Mouse (Mus musculus): ENCODE measurements around the gene Igsf8. TPM values are rescaled to one million over a fixed set of nuclear protein-coding genes. Genes with fewer than 3 reads are reported as not detected.

The Igsf8 gene
- polyA plus RNA-seq, 1 experiment from 2014 or later: 42.5 TPM

GRCm38 (mm10) chr1:172341386-172341785 lies 79.9 kb downstream of the Igsf8 start:
- Histone ChIP-seq H3K9me3 (ENCODE audit: control insufficient read depth, low read length) (no peaks in the 10 kb centered on the region), H3K36me3 (ENCODE audit: control insufficient read depth, insufficient read depth, low read length) (no peaks in the 10 kb centered on the region), H3K4me3 (ENCODE audit: low read length) (peak overlapping the region; percentile 56), H3K27ac (ENCODE audit: low read length) (no peak overlapping the region), H3K27me3 (ENCODE audit: control insufficient read depth, insufficient read depth, low read depth, low read length) (peaks cover 20% of the 10 kb centered on the region), H3K4me1 (replicated peaks; ENCODE audit: control insufficient read depth, insufficient read depth, low read length) (peaks cover 15% of the 10 kb centered on the region), H3K9ac (ENCODE audit: low read length) (peak overlapping the region; percentile 46), H3K4me2 (ENCODE audit: low read depth, low read length) (peak overlapping the region; percentile 80)
- ATAC-seq (ENCODE audit: low read depth): no peak; the same call in 1 of the 2 replicates
- 9% methylated on average over 10 of the region's 10 CpGs for WGBS

GRCm38 (mm10) chr1:172342729-172343128 lies 81.3 kb downstream of the Igsf8 start:
- Histone ChIP-seq H3K4me2 (ENCODE audit: low read depth, low read length) (no peak overlapping the region), H3K9ac (ENCODE audit: low read length) (no peak overlapping the region), H3K36me3 (ENCODE audit: control insufficient read depth, insufficient read depth, low read length) (no peaks in the 10 kb centered on the region), H3K4me1 (replicated peaks; ENCODE audit: control insufficient read depth, insufficient read depth, low read length) (peaks cover 15% of the 10 kb centered on the region), H3K27me3 (ENCODE audit: control insufficient read depth, insufficient read depth, low read depth, low read length) (peaks cover 20% of the 10 kb centered on the region), H3K4me3 (ENCODE audit: low read length) (no peak overlapping the region), H3K27ac (ENCODE audit: low read length) (no peak overlapping the region), H3K9me3 (ENCODE audit: control insufficient read depth, low read length) (no peaks in the 10 kb centered on the region)
- no peak for ATAC-seq (ENCODE audit: low read depth)
- WGBS: 93% methylated on average over 3 of the region's 3 CpGs

- Histone ChIP-seq H3K27me3 (ENCODE audit: control insufficient read depth, insufficient read depth, low read depth, low read length) (peaks cover 20% of the 10 kb centered on the region), H3K4me2 (ENCODE audit: low read depth, low read length) (no peak overlapping the region), H3K36me3 (ENCODE audit: control insufficient read depth, insufficient read depth, low read length) (no peaks in the 10 kb centered on the region), H3K4me1 (replicated peaks; ENCODE audit: control insufficient read depth, insufficient read depth, low read length) (peaks cover 15% of the 10 kb centered on the region), H3K4me3 (ENCODE audit: low read length) (no peak overlapping the region), H3K9me3 (ENCODE audit: control insufficient read depth, low read length) (no peaks in the 10 kb centered on the region), H3K9ac (ENCODE audit: low read length) (no peak overlapping the region), H3K27ac (ENCODE audit: low read length) (no peak overlapping the region)
- WGBS: 36% methylated on average over 3 of the region's 3 CpGs
- no peak for ATAC-seq (ENCODE audit: low read depth)
Observed at GRCm38 (mm10) chr1:172343914-172344313, 82.5 kb downstream of the Igsf8 start.

GRCm38 (mm10) chr1:172344820-172345219 lies 83.4 kb downstream of the Igsf8 start:
- H3K4me1 ChIP-seq (replicated peaks; ENCODE audit: control insufficient read depth, insufficient read depth, low read length): peaks cover 17% of the 10 kb centered on the region
- no peaks in the 10 kb centered on the region for H3K36me3 ChIP-seq (ENCODE audit: control insufficient read depth, insufficient read depth, low read length)
- no peak overlapping the region for H3K4me3 ChIP-seq (ENCODE audit: low read length)
- ATAC-seq (ENCODE audit: low read depth): peak; percentile 45
- peak overlapping the region; percentile 63 for H3K27ac ChIP-seq (ENCODE audit: low read length)
- H3K27me3 ChIP-seq (ENCODE audit: control insufficient read depth, insufficient read depth, low read depth, low read length): peaks cover 20% of the 10 kb centered on the region
- H3K9me3 ChIP-seq (ENCODE audit: control insufficient read depth, low read length): no peaks in the 10 kb centered on the region
- H3K9ac ChIP-seq (ENCODE audit: low read length): no peak overlapping the region
- no peak overlapping the region for H3K4me2 ChIP-seq (ENCODE audit: low read depth, low read length)
- WGBS: 48% methylated on average over 7 of the region's 7 CpGs

- Histone ChIP-seq H3K27me3 (ENCODE audit: control insufficient read depth, insufficient read depth, low read depth, low read length) (peaks cover 6% of the 10 kb centered on the region), H3K4me1 (replicated peaks; ENCODE audit: control insufficient read depth, insufficient read depth, low read length) (peaks cover 13% of the 10 kb centered on the region), H3K4me2 (ENCODE audit: low read depth, low read length) (no peak overlapping the region), H3K9me3 (ENCODE audit: control insufficient read depth, low read length) (no peaks in the 10 kb centered on the region), H3K9ac (ENCODE audit: low read length) (no peak overlapping the region), H3K4me3 (ENCODE audit: low read length) (no peak overlapping the region), H3K36me3 (ENCODE audit: control insufficient read depth, insufficient read depth, low read length) (no peaks in the 10 kb centered on the region), H3K27ac (ENCODE audit: low read length) (no peak overlapping the region)
- WGBS: 68% methylated on average over 10 of the region's 10 CpGs
- ATAC-seq (ENCODE audit: low read depth): no peak
Observed at GRCm38 (mm10) chr1:172346707-172347106, 85.3 kb downstream of the Igsf8 start.

- no peak overlapping the region for H3K4me2 ChIP-seq (ENCODE audit: low read depth, low read length)
- H3K36me3 ChIP-seq (ENCODE audit: control insufficient read depth, insufficient read depth, low read length): no peaks in the 10 kb centered on the region
- H3K9me3 ChIP-seq (ENCODE audit: control insufficient read depth, low read length): no peaks in the 10 kb centered on the region
- 79% methylated on average over 12 of the region's 12 CpGs for WGBS
- peaks cover 13% of the 10 kb centered on the region for H3K4me1 ChIP-seq (replicated peaks; ENCODE audit: control insufficient read depth, insufficient read depth, low read length)
- H3K27ac ChIP-seq (ENCODE audit: low read length): no peak overlapping the region
- H3K27me3 ChIP-seq (ENCODE audit: control insufficient read depth, insufficient read depth, low read depth, low read length): peaks cover 3% of the 10 kb centered on the region; the same call in 1 of the 2 replicates
- no peak overlapping the region for H3K4me3 ChIP-seq (ENCODE audit: low read length)
- H3K9ac ChIP-seq (ENCODE audit: low read length): no peak overlapping the region
- ATAC-seq (ENCODE audit: low read depth): no peak
Observed at GRCm38 (mm10) chr1:172347382-172347781, 85.9 kb downstream of the Igsf8 start.

GRCm38 (mm10) chr1:172349504-172349903 lies 88.1 kb downstream of the Igsf8 start:
- Histone ChIP-seq H3K4me2 (ENCODE audit: low read depth, low read length) (no peak overlapping the region), H3K27me3 (ENCODE audit: control insufficient read depth, insufficient read depth, low read depth, low read length) (no peaks in the 10 kb centered on the region; the same call in 1 of the 2 replicates), H3K27ac (ENCODE audit: low read length) (no peak overlapping the region), H3K4me3 (ENCODE audit: low read length) (no peak overlapping the region), H3K4me1 (replicated peaks; ENCODE audit: control insufficient read depth, insufficient read depth, low read length) (peaks cover 13% of the 10 kb centered on the region), H3K36me3 (ENCODE audit: control insufficient read depth, insufficient read depth, low read length) (no peaks in the 10 kb centered on the region), H3K9me3 (ENCODE audit: control insufficient read depth, low read length) (no peaks in the 10 kb centered on the region), H3K9ac (ENCODE audit: low read length) (no peak overlapping the region)
- WGBS: 74% methylated on average over 5 of the region's 5 CpGs
- ATAC-seq (ENCODE audit: low read depth): no peak

GRCm38 (mm10) chr1:172349916-172350812 lies 88.7 kb downstream of the Igsf8 start:
- Histone ChIP-seq H3K27me3 (ENCODE audit: control insufficient read depth, insufficient read depth, low read depth, low read length) (no peaks in the 10 kb centered on the region; the same call in 1 of the 2 replicates), H3K4me2 (ENCODE audit: low read depth, low read length) (no peak overlapping the region), H3K36me3 (ENCODE audit: control insufficient read depth, insufficient read depth, low read length) (no peaks in the 10 kb centered on the region), H3K27ac (ENCODE audit: low read length) (no peak overlapping the region), H3K9ac (ENCODE audit: low read length) (no peak overlapping the region), H3K9me3 (ENCODE audit: control insufficient read depth, low read length) (no peaks in the 10 kb centered on the region), H3K4me1 (replicated peaks; ENCODE audit: control insufficient read depth, insufficient read depth, low read length) (peaks cover 12% of the 10 kb centered on the region), H3K4me3 (ENCODE audit: low read length) (no peak overlapping the region)
- ATAC-seq (ENCODE audit: low read depth): peak; percentile 70
- 14% methylated on average over 19 of the region's 19 CpGs for WGBS

GRCm38 (mm10) chr1:172352001-172352400 lies 90.6 kb downstream of the Igsf8 start:
- no peaks in the 10 kb centered on the region; the same call in 1 of the 2 replicates for H3K27me3 ChIP-seq (ENCODE audit: control insufficient read depth, insufficient read depth, low read depth, low read length)

More at GRCm38 (mm10) chr1:172352001-172352400, 90.6 kb downstream of the Igsf8 start:
- no peak for ATAC-seq (ENCODE audit: low read depth)
- Histone ChIP-seq H3K9ac (ENCODE audit: low read length) (no peak overlapping the region), H3K36me3 (ENCODE audit: control insufficient read depth, insufficient read depth, low read length) (no peaks in the 10 kb centered on the region), H3K9me3 (ENCODE audit: control insufficient read depth, low read length) (no peaks in the 10 kb centered on the region), H3K27ac (ENCODE audit: low read length) (no peak overlapping the region), H3K4me1 (replicated peaks; ENCODE audit: control insufficient read depth, insufficient read depth, low read length) (peaks cover 10% of the 10 kb centered on the region), H3K4me3 (ENCODE audit: low read length) (no peak overlapping the region), H3K4me2 (ENCODE audit: low read depth, low read length) (no peak overlapping the region)
- 55% methylated on average over 6 of the region's 6 CpGs for WGBS

Measured in lung, embryonic 16.5 days (tissue).